Mouse (Mus musculus) testis, adult 2 months (tissue): ENCODE results near the gene Tom1l1. TPM values are rescaled to one million over a fixed set of nuclear protein-coding genes. Genes with fewer than 3 reads are reported as not detected.

Source experiments
- H3K27ac ChIP-seq: fragments of 200-500 bp; 2 replicates; pipeline ENCODE4 v1.5.1; 2012; ENCODE audit warnings: low read depth, low read length; ENCODE audit not compliant: control insufficient read depth, insufficient read depth
- H3K27me3 ChIP-seq: fragments of 200-500 bp; 2 replicates; pipeline ENCODE4 v1.6.1; 2012; ENCODE audit warnings: mild to moderate bottlenecking, low read length, moderate library complexity; ENCODE audit not compliant: control insufficient read depth, insufficient read depth
- H3K36me3 ChIP-seq: fragments of 200-500 bp; 2 replicates; pipeline ENCODE4 v1.6.1; 2012; ENCODE audit warnings: mild to moderate bottlenecking, low read length; ENCODE audit not compliant: control insufficient read depth, insufficient read depth
- H3K4me1 ChIP-seq: fragments of 200-500 bp; 2 replicates; pipeline ENCODE4 v1.6.1; 2012; ENCODE audit warnings: low read length; ENCODE audit not compliant: control insufficient read depth, insufficient read depth
- H3K4me3 ChIP-seq: fragments of 200-500 bp; 2 replicates; pipeline ENCODE4 v1.5.1; 2012; ENCODE audit warnings: low read depth, mild to moderate bottlenecking, low read length, moderate library complexity, mixed read lengths; ENCODE audit not compliant: control insufficient read depth
- CTCF ChIP-seq: fragments of 200-500 bp; IDR thresholded peaks from 2 replicates; pipeline ENCODE4 v1.5.1; 2012; ENCODE audit warnings: low read depth, mild to moderate bottlenecking, inconsistent platforms, low read length, moderate library complexity; ENCODE audit not compliant: control insufficient read depth, insufficient read depth, insufficient replicate concordance
- POLR2A ChIP-seq: fragments of 200-500 bp; IDR thresholded peaks from 2 replicates; pipeline ENCODE4 v1.6.1; 2012; ENCODE audit warnings: low read depth, mild to moderate bottlenecking, inconsistent platforms, low read length, moderate library complexity; ENCODE audit not compliant: control insufficient read depth
- polyA plus RNA-seq: library from polyadenylated mRNA; depleted of rRNA; stranded (reverse); fragments of >200 nt; gene quantifications from 2 replicates; pipeline ENCODE4 v1.2.3, GENCODE M21; 2012

Gene Tom1l1
- polyA plus RNA-seq, 1 experiment: 3.7 TPM

GRCm38 (mm10) chr11:90684765-90685164 lies 3.4 kb downstream of the Tom1l1 start:
- no peak overlapping the region for H3K4me3 ChIP-seq
- no peaks in the 10 kb centered on the region for H3K27me3 ChIP-seq
- no peak overlapping the region for H3K27ac ChIP-seq
- H3K4me1 ChIP-seq: no peaks in the 10 kb centered on the region; the same call in 1 of the 2 replicates
- TF ChIP-seq CTCF (no peak), POLR2A (no peak)
- no peaks in the 10 kb centered on the region for H3K36me3 ChIP-seq

DNA sequence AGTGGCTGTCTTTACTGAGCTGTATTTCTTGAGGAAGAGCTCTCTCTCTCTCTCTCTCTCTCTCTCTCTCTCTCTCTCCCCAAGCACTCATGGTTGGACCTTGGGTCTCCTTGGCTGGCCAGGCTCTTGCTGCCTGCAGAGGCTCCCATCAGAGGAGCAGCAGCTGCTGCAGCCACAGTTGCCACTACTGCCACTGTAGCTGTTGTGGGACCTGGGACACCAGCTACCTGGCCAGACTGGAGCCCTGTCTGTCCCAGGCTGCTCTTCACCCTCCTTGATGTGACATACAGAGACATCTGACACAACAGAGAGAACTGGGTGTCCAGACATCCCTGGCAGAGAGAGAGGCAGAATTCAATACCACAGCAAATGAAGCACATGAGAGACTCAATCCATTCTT lies 7.0 kb downstream of the Tom1l1 start:
- Histone ChIP-seq H3K4me1 (no peaks in the 10 kb centered on the region; the same call in 1 of the 2 replicates), H3K27ac (no peak overlapping the region), H3K4me3 (no peak overlapping the region), H3K36me3 (no peaks in the 10 kb centered on the region), H3K27me3 (no peaks in the 10 kb centered on the region)
- TF ChIP-seq POLR2A (no peak), CTCF (no peak)

DNA sequence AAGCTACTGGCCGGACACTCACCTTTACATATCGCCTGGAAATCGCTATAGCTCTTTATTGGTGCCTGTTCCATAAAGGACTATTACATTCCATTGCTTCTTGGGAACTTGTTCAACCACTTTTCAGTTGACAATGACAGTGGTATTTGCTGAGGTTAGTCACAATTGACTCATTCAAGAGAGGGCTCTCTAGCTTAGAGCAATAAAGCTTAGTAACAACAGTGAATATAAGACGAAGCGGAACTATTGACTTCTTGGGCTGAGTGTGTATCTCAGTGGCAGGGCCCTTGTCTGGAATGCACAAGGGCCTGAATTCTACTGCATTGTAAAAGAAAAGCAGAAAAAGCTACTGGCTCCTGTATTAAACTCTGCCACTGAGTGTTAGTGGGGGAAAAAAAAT lies 9.6 kb downstream of the Tom1l1 start:
- H3K27me3 ChIP-seq: no peaks in the 10 kb centered on the region
- no peak overlapping the region for H3K4me3 ChIP-seq
- TF ChIP-seq CTCF (no peak), POLR2A (no peak)
- H3K27ac ChIP-seq: no peak overlapping the region
- no peaks in the 10 kb centered on the region; the same call in 1 of the 2 replicates for H3K4me1 ChIP-seq
- H3K36me3 ChIP-seq: no peaks in the 10 kb centered on the region

DNA sequence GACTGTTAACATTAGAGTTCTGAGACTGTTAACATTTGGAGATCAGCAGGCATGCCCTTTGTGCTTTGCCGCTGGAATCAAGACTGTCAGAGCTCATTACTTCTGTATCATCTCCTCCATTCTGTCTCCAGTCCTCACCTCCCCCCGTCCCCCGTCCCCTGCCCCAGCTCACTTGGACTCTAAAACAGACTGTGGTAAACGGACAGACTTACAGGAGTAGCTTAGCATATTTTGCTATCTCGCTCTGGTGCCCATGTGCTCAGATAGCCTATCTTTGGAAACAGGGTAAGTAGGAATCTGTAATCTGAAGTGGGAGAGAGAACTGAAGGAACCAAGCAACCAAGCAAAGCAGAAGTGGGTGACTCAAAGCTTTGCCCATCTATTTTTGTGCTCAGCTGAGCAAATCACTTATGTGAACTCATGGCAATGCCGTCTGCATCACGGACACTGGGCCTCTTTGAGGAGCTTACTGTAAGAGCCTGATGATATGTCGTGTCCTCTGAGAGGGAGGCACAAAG lies 10.3 kb downstream of the Tom1l1 start:
- no peaks in the 10 kb centered on the region for H3K27me3 ChIP-seq
- no peaks in the 10 kb centered on the region for H3K36me3 ChIP-seq
- H3K27ac ChIP-seq: no peak overlapping the region
- no peaks in the 10 kb centered on the region; the same call in 1 of the 2 replicates for H3K4me1 ChIP-seq
- TF ChIP-seq CTCF: no peak
- no peak for TF ChIP-seq POLR2A
- H3K4me3 ChIP-seq: no peak overlapping the region

GRCm38 (mm10) chr11:90677027-90677426 lies 11.1 kb downstream of the Tom1l1 start:
- TF ChIP-seq CTCF (no peak), POLR2A (no peak)
- Histone ChIP-seq H3K4me3 (no peak overlapping the region), H3K36me3 (no peaks in the 10 kb centered on the region)

DNA sequence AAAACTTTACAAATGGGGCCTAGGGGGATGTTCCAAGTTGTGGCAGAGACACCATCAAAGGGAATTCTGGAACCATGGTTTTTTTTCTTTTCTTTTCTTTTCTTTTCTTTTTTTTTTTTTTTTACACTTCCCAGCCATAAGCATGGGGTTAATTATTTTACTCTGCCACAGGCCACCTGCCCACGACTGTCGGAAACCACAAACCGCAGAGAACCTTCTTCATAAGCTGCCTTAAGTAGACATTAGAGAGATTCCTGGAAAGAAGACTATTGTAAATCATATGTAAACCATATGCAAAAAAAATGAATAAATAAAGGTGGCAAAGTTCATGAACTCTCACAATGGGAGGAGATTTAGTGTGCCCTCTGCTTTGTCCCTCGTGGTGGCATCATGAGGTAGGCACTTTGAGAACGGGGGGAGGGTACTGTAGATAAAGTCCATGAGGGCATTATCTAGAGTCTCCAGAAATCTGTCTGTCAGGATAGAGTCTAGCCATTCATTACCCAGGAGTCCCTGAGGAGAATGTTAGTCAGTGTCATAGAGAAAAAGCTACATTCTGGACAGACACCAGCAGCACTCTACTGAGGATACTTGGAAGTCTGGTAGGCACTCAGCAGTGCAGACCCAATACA lies 12.6 kb downstream of the Tom1l1 start:
- H3K4me1 ChIP-seq: no peaks in the 10 kb centered on the region; the same call in 1 of the 2 replicates
- H3K36me3 ChIP-seq: no peaks in the 10 kb centered on the region
- TF ChIP-seq POLR2A (no peak), CTCF (no peak)
- H3K4me3 ChIP-seq: no peak overlapping the region
- no peak overlapping the region for H3K27ac ChIP-seq
- no peaks in the 10 kb centered on the region for H3K27me3 ChIP-seq

More at GRCm38 (mm10) chr11:90677027-90677426, 11.1 kb downstream of the Tom1l1 start:
- Histone ChIP-seq H3K27me3 (no peaks in the 10 kb centered on the region), H3K4me1 (no peaks in the 10 kb centered on the region; the same call in 1 of the 2 replicates), H3K27ac (no peak overlapping the region)

DNA sequence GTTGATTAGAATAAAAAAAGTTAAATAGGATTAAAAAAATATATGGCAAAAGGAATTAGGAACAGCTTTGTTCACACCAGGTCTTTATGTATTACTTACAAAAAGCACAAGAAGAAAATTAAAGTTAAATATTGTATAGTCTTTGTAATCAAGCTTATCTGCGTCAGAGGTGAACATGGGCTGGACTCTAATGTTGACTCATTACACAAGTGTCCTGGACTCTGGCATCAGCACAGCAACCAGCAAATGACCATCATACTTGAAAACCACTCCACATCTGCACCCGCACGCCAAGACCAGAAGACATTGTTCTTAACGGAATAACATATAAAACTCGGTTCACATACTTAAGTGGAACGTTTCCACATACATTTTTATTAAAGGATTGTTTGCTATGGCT lies 20.8 kb downstream of the Tom1l1 start:
- Histone ChIP-seq H3K27me3 (no peaks in the 10 kb centered on the region), H3K27ac (no peak overlapping the region), H3K36me3 (no peaks in the 10 kb centered on the region)

More for the DNA sequence above, 20.8 kb downstream of the Tom1l1 start:
- no peak overlapping the region for H3K4me3 ChIP-seq
- TF ChIP-seq CTCF (no peak), POLR2A (no peak)
- H3K4me1 ChIP-seq: no peaks in the 10 kb centered on the region
